Mouse (Mus musculus) hindbrain, embryonic 12.5 days (tissue): ENCODE data around the gene Ccnt1. TPM values are rescaled to one million over a fixed set of nuclear protein-coding genes. Genes with fewer than 3 reads are reported as not detected.

Experiments
- ATAC-seq: fragments of 200-750 bp; cut with Nextera tagmentation; 2 replicates; pipeline ENCODE4 v1.8.0; 2017; ENCODE audit warnings: moderate TSS enrichment; ENCODE audit not compliant: low FRiP score
- H3K27ac ChIP-seq: fragments of 300-500 bp; sonication (generic); 2 replicates; pipeline ENCODE4 v1.5.1; 2016; ENCODE audit warnings: mild to moderate bottlenecking
- H3K27me3 ChIP-seq: fragments of 300-500 bp; sonication (generic); 2 replicates; pipeline ENCODE4 v1.6.1; 2016; ENCODE audit warnings: mild to moderate bottlenecking
- H3K36me3 ChIP-seq: fragments of 300-500 bp; sonication (generic); 2 replicates; pipeline ENCODE4 v1.6.1; 2016; ENCODE audit warnings: mild to moderate bottlenecking
- H3K4me1 ChIP-seq: fragments of 300-500 bp; sonication (generic); 2 replicates; pipeline ENCODE4 v1.6.1; 2016
- H3K4me2 ChIP-seq: fragments of 300-500 bp; sonication (generic); replicated peaks from 2 replicates; pipeline ENCODE4 v1.6.1; 2016; ENCODE audit warnings: mild to moderate bottlenecking
- H3K4me3 ChIP-seq: fragments of 300-500 bp; sonication (generic); 2 replicates; pipeline ENCODE4 v1.5.1; 2016; ENCODE audit warnings: mild to moderate bottlenecking
- H3K9ac ChIP-seq: fragments of 300-500 bp; sonication (generic); 2 replicates; pipeline ENCODE4 v1.6.1; 2016; ENCODE audit warnings: mild to moderate bottlenecking, moderate library complexity
- H3K9me3 ChIP-seq: fragments of 300-500 bp; sonication (generic); replicated peaks from 2 replicates; pipeline ENCODE4 v1.6.1; 2016; ENCODE audit warnings: mild to moderate bottlenecking
- WGBS: fragments of 180-500 bp; shearing (Covaris S2); methylation state at CpG from one replicate; pipeline ENCODE4 v1.1.7; 2016; 5-methylcytosine and 5-hydroxymethylcytosine counted together
- polyA plus RNA-seq: library from polyadenylated mRNA; unstranded; fragments of >200 nt; fragmentation: Nextera tagmentation; extraction: Ambion mirVana; gene quantifications from 2 replicates; pipeline ENCODE4 v1.2.1, GENCODE M21; 2016

Gene Ccnt1
- polyA plus RNA-seq, 1 experiment from 2014 or later = 63.2 TPM

DNA sequence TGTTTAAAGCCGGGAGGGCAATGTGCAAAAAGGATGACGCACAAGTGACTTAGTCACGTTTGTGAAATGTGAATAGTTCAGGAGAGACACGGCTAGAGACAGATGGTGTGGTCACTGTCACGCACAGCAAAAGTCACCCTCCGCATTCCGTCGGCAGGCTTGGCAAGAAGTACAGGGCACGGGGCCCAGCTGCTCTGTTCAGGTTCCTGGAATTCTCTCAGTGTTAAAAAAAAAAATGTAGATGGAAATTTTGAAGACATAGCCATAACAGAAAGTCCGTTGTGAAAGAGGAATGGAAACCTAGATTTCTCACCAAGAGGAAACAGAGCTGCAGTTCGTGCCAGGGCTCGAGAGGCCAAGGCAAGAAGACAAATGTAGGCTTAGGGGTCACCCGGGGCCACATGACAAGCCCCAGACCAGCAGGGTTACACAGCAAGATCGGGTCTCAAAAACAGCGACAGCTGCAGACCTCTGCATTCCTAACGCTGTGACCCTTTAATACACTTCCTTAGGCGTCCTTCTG, 57.9 kb downstream of the Ccnt1 start:
- Histone ChIP-seq H3K9me3 (no peaks in the 10 kb centered on the region), H3K4me2 (no peak overlapping the region), H3K4me1 (peaks cover 9% of the 10 kb centered on the region; the same call in 1 of the 2 replicates), H3K27ac (no peak overlapping the region), H3K27me3 (no peaks in the 10 kb centered on the region), H3K4me3 (no peak overlapping the region), H3K9ac (no peak overlapping the region), H3K36me3 (peaks cover 4% of the 10 kb centered on the region)
- WGBS = 46% methylated on average over 17 of the region's 17 CpGs
- ATAC-seq = no peak

DNA sequence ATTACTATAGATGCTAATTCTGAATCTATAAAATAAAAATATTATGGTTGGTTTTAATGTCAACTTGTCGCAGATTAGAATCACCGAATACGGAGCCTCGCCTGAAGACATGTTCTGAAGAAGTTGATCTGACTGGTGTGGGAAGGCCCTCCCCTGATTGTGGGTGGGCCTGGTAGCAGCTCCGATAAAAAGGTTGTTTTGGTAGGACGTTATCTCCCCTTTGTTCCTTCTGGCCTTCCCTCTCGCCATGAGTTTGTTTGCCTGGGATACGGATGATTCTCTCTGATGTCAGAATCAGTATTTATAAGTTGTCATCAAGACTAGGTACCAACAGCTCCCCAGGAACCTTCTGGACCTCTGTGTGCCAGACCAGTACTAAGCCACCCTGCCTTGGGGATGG, 58.5 kb downstream of the Ccnt1 start:
- no peak overlapping the region for H3K4me3 ChIP-seq
- no peak overlapping the region for H3K9ac ChIP-seq
- no peak overlapping the region for H3K4me2 ChIP-seq
- no peaks in the 10 kb centered on the region for H3K27me3 ChIP-seq
- no peak for ATAC-seq
- no peak overlapping the region for H3K27ac ChIP-seq
- 61% methylated on average over 8 of the region's 8 CpGs for WGBS
- no peaks in the 10 kb centered on the region for H3K36me3 ChIP-seq
- no peaks in the 10 kb centered on the region for H3K9me3 ChIP-seq
- H3K4me1 ChIP-seq = peaks cover 9% of the 10 kb centered on the region; the same call in 1 of the 2 replicates

DNA sequence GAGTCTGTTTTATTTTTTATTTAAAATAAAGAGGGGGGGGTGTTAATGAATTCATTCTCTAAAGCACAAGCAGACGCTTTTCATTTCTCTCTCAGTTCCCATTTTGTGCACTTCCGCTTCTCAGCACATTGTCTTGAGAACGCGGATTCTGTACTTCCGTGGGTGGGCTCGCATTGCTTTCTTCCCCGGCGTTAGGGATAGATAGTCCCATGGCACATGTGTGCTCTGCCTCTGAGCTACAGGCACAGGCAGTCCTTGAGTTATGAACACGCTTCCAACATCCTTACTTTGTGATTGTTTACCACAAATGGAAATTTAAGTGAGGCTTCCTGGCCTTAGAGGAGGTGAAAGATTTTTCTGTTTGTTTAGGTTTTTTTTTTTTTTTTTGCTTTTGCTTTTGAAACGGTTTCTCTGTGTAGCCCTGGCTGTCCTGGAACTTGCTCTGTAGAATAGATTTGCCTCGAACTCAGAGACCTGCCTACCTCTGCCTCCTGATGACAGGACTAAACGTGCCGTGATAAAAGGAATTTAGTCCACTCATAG, 59.3 kb downstream of the Ccnt1 start:
- H3K27me3 ChIP-seq = no peaks in the 10 kb centered on the region
- 52% methylated on average over 13 of the region's 13 CpGs for WGBS
- peaks cover 9% of the 10 kb centered on the region; the same call in 1 of the 2 replicates for H3K4me1 ChIP-seq
- H3K27ac ChIP-seq = no peak overlapping the region
- 0 out of 2 replicates have a peak overlapping the region, but pooled peaks have one; percentile 51 for H3K4me2 ChIP-seq
- no peak overlapping the region for H3K4me3 ChIP-seq
- no peak overlapping the region for H3K9ac ChIP-seq
- H3K9me3 ChIP-seq = no peaks in the 10 kb centered on the region
- no peak for ATAC-seq
- no peaks in the 10 kb centered on the region for H3K36me3 ChIP-seq

DNA sequence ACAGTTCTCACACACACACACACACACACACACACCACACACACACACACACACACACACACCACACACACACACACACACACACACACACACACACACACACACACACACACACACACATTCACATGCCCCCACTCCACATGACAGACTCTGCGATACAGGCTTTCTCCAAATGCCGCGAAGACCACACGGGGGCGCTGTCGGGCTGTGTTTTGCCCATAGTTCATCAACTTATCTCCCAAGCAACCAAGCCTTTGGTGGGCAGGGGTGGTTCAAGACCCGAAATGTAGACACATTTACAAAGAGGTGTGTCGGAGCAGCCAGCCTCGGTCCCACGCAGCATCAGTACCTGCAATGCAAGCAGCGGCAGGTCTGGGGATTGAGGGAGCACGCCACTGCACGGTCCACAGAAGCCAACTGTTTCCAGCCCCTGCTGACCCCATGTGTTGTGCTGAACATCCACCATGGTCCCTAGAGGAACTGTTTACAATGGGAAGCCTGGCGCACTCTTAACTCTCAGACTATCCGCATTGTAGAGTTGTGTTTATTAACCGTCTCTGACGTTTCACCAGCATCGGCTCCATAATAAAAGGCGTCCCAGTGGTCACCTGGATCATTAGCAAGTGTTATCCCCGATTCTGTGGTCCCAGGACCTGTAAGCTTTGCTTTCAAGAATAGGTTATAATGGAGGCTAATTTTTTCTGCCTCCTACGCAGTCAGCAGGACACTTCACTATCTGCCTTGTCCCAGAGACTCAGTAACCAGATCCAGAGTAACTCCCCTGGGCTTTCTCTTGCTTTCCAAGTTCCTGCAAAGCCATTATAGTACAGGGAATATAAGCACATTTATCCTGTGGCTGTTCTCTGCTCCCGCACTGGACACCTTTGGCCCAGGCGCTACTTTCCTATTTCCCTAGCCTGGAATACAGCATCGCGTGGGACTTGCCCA, 60.0 kb downstream of the Ccnt1 start:
- H3K9ac ChIP-seq = no peak overlapping the region
- peaks cover 9% of the 10 kb centered on the region; the same call in 1 of the 2 replicates for H3K4me1 ChIP-seq
- no peak for ATAC-seq
- peak overlapping the region; percentile 51 for H3K4me2 ChIP-seq
- H3K27ac ChIP-seq = no peak overlapping the region
- H3K9me3 ChIP-seq = no peaks in the 10 kb centered on the region
- no peaks in the 10 kb centered on the region for H3K36me3 ChIP-seq
- no peaks in the 10 kb centered on the region for H3K27me3 ChIP-seq
- peak overlapping the region; percentile 10; the same call in 1 of the 2 replicates for H3K4me3 ChIP-seq
- 27% methylated on average over 25 of the region's 25 CpGs for WGBS

DNA sequence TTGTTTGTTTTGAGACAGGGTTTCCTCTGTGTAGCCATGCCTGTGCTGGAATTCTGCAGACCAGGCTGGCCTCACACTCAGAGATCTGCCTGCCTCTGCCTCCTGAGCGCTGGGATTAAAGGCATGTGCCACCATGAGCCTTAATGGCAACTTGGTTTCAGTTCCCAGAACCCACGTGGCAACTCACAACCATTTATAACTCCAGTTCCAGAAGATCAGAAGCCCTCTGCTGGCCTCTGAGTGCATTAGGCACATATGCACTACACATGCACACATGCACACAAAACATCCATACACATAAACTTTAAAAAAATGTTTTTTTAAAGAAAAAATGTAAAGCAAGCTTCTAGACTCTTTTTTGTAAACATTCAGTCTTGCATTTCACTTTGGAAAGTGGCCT, 61.3 kb downstream of the Ccnt1 start:
- Histone ChIP-seq H3K27ac (no peak overlapping the region), H3K27me3 (peaks cover 2% of the 10 kb centered on the region; the same call in 1 of the 2 replicates), H3K4me3 (no peak overlapping the region), H3K36me3 (no peaks in the 10 kb centered on the region), H3K9ac (no peak overlapping the region), H3K4me2 (no peak overlapping the region), H3K4me1 (peaks cover 9% of the 10 kb centered on the region; the same call in 1 of the 2 replicates), H3K9me3 (no peaks in the 10 kb centered on the region)
- 68% methylated on average over 2 of the region's 2 CpGs for WGBS
- no peak for ATAC-seq

DNA sequence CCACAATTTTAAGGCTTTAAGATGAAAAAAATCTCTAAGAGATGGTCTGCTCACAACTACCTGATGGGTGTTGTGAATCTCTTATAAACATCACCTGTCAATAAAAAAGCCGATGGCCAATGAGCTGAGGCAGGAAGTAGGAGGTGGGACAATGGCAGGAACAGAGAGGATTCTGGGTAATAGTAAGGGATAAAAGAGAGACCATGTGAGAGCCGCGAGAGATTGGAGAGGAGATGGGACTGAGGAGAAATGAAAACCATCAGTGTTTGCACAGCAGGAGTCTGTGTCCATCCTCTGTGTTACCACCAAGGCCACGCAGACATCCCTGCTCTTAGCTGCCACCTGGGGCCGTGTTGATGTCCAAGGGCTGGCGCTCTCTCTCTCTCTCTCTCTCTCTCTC, 63.4 kb downstream of the Ccnt1 start:
- Histone ChIP-seq H3K27ac (no peak overlapping the region), H3K27me3 (peaks cover 4% of the 10 kb centered on the region; the same call in 1 of the 2 replicates), H3K9me3 (no peaks in the 10 kb centered on the region), H3K4me1 (peaks cover 7% of the 10 kb centered on the region; the same call in 1 of the 2 replicates), H3K4me3 (no peak overlapping the region), H3K36me3 (no peaks in the 10 kb centered on the region), H3K9ac (no peak overlapping the region), H3K4me2 (no peak overlapping the region)
- WGBS = 76% methylated on average over 5 of the region's 6 CpGs
- ATAC-seq = no peak

DNA sequence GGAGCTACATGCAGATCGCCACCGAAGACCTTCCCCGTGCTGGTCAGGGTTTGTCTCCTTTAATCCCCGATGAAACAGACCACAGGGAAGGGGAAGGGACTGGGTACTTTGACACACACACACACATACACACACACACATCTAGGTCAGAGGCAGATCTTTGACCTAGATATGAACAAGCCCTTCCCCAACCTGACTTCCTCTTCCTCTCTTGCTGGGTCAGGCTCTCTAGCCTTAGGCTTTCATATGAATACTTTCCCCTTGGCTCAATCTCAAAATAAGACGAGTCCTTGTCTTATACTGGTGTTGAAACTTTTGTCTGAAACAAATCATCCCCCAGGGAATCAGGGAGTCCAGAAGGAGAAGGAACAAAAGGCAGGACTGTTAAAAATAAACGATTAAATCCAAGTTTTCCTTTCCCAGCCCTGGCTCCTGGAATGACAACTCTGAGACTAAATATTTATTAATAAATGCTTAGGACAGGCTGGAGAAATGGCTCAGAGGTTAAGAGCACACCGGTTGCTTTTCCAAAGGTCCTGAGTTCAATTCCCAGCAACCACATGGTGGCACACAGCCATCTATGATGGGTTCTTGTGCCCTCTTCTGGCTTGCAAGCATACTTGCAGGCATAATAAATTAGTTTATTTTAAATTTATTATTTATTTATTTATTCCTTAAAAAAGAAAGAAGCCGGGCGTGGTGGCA, 64.3 kb downstream of the Ccnt1 start:
- Histone ChIP-seq H3K9ac (no peak overlapping the region), H3K36me3 (no peaks in the 10 kb centered on the region), H3K27ac (no peak overlapping the region), H3K27me3 (peaks cover 4% of the 10 kb centered on the region; the same call in 1 of the 2 replicates), H3K4me2 (no peak overlapping the region), H3K4me1 (peaks cover 7% of the 10 kb centered on the region; the same call in 1 of the 2 replicates), H3K4me3 (no peak overlapping the region), H3K9me3 (no peaks in the 10 kb centered on the region)
- WGBS = 83% methylated on average over 9 of the region's 9 CpGs
- ATAC-seq = no peak

DNA sequence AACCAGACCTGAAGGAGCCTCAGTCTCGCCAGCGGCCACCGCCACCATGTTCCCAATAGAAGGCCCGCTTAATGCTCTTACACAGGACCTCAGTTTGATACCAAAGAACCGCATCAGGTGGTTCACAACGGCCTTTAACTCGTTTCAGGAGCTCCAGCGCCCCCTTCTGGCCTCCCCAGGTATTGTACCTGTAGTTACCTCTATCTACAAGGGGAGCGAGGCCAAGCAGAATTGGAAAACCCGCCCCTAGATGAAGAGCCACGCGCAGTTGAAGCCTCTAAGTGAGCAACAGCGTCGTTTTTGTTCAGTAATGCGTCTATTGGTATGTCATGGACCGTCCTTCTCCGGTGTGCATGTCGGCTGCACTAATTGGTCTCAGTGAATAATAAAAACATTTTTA, 66.2 kb downstream of the Ccnt1 start:
- no peak overlapping the region for H3K9ac ChIP-seq
- H3K4me3 ChIP-seq = no peak overlapping the region
- no peak overlapping the region for H3K4me2 ChIP-seq
- peaks cover 4% of the 10 kb centered on the region; the same call in 1 of the 2 replicates for H3K27me3 ChIP-seq
- no peaks in the 10 kb centered on the region for H3K36me3 ChIP-seq
- H3K27ac ChIP-seq = no peak overlapping the region
- 16% methylated on average over 18 of the region's 18 CpGs for WGBS
- no peaks in the 10 kb centered on the region for H3K9me3 ChIP-seq
- no peak for ATAC-seq
- no peaks in the 10 kb centered on the region for H3K4me1 ChIP-seq

DNA sequence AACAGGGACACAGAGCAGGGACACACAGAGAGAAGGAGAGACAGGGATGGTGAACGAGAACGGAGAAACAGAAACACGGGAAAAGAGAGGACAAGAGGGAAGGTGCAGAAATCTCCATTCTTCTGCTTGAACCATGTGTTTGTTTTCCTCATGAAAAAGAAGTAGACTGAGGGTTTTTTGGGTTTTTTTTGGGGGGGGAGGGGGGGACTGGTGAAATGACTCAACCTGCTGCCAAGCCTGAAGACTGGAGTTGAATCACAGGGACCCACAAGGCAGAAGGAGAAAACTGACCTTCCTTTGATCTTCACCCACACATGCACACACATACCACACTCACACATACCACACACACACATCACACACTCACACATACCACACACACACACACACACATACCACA, 67.4 kb downstream of the Ccnt1 start:
- no peak overlapping the region for H3K27ac ChIP-seq
- H3K36me3 ChIP-seq = no peaks in the 10 kb centered on the region
- no peaks in the 10 kb centered on the region for H3K4me1 ChIP-seq
- no peak overlapping the region for H3K9ac ChIP-seq
- 85% methylated on average over 3 of the region's 3 CpGs for WGBS
- ATAC-seq = no peak
- H3K27me3 ChIP-seq = peaks cover 4% of the 10 kb centered on the region; the same call in 1 of the 2 replicates
- H3K4me3 ChIP-seq = no peak overlapping the region
- H3K9me3 ChIP-seq = no peaks in the 10 kb centered on the region
- H3K4me2 ChIP-seq = no peak overlapping the region

DNA sequence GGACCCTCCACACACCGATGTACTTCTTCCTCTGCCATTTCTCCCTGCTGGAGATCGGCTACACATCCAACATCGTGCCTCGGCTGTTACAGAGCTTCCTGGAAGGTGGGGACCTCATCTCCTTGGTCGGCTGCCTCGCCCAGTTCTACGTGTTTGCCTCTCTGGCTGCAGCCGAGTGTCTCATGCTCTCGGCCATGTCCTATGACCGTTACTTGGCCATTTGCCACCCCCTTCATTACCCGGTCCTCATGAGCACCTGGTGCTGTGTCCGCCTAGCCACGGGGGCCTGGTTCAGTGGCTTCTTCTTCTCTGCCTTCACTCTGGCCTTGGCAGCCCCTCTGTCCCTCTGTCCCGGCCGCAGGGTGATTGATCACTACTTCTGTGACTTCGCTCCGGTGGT, 73.1 kb downstream of the Ccnt1 start:
- no peak for ATAC-seq
- Histone ChIP-seq H3K36me3 (no peaks in the 10 kb centered on the region), H3K4me1 (no peaks in the 10 kb centered on the region), H3K9ac (no peak overlapping the region), H3K4me3 (no peak overlapping the region), H3K27ac (no peak overlapping the region), H3K9me3 (no peaks in the 10 kb centered on the region), H3K27me3 (no peaks in the 10 kb centered on the region), H3K4me2 (no peak overlapping the region)
- 87% methylated on average over 17 of the region's 17 CpGs for WGBS

DNA sequence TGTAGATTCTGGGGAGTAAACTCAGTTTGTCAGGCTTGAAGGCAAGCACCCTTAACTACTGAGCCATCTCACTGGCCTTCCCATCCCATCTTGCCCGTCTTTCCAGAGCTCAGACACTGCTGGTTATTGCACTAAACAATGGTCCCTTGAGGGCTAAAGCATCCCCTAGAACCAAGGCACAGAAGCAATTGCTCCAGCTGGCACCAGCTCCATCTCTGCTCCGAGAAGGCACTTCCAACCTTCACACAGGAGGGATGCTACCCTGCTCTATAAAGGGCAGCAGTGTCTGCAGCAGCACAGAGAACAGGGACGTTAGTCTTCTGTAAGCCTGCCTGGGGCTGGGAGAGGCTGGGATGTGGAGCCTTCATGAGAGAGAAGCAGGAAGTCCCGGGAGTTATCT, 78.6 kb downstream of the Ccnt1 start, which contains the start of gene Olfr279:
TSS of gene Olfr279 (plus strand) at position 301 of the 400 bp plus-strand sequence.
- no peak for ATAC-seq
- 67% methylated on average over 4 of the region's 4 CpGs for WGBS

DNA sequence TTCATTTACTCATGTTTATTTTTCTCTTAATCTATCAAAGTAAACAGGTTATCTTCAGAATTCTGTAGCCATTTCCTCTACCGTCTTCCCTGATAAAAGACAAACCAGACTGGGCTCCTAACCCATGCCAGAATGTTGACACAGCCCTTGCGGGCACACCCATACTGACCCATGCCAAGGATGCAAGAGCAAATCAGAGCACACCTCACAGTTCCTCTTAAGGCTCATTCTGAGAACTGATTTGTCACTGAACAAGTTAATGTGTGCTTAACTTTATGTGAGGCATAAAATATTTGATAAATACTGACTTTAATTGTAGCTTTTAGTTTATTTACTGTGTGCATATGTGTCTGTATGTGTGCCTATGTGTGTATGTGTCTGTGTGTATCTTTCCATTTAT, 79.4 kb downstream of the Ccnt1 start:
- no peak for ATAC-seq
- no peak overlapping the region for H3K27ac ChIP-seq

More for the DNA sequence above, 78.6 kb downstream of the Ccnt1 start, which contains the start of gene Olfr279:
- Histone ChIP-seq H3K36me3 (no peaks in the 10 kb centered on the region), H3K4me3 (no peak within 1 kb of the TSS), H3K4me2 (no peak within 1 kb of the TSS), H3K27me3 (no peaks in the 10 kb centered on the region), H3K9me3 (no peaks in the 10 kb centered on the region), H3K4me1 (no peaks in the 10 kb centered on the region), H3K27ac (no peak within 1 kb of the TSS), H3K9ac (no peak within 1 kb of the TSS)

More for the DNA sequence above, 79.4 kb downstream of the Ccnt1 start:
- Histone ChIP-seq H3K4me1 (no peaks in the 10 kb centered on the region), H3K27me3 (no peaks in the 10 kb centered on the region), H3K9ac (no peak overlapping the region), H3K4me2 (no peak overlapping the region), H3K36me3 (no peaks in the 10 kb centered on the region), H3K4me3 (no peak overlapping the region), H3K9me3 (no peaks in the 10 kb centered on the region)
- 85% methylated on average over 2 of the region's 2 CpGs for WGBS
